Mouse (Mus musculus): Measurements from ENCODE around the gene Ctnnb1. TPM values are rescaled to one million over a fixed set of nuclear protein-coding genes. Genes with fewer than 3 reads are reported as not detected.

Ctnnb1 gene
- total RNA-seq, 2 experiments from 2014 or later: 213 to 241 TPM

DNA sequence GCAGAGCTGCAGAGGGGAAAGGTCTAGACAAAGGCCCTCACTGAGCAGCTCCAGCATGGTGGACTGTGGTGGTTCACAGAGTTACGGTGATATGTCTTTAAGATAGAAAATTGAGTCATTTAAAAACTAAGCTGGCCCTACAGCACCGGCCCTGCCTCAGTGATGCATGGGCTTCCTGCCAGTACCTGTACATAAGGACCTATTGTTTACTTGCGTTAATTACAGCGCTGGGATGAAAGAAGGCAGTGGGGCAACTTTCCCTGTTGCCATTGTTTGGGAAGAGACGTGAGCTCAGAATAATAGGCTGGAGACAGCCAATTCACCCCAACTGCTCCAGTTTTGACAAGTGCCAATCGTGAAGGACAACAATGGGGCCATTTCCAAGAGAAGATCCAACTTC lies 3.4 kb downstream of the Ctnnb1 start:
- H3K27ac ChIP-seq: no peak overlapping the region
- no peak for DNase-seq
- no peak overlapping the region for H3K4me3 ChIP-seq
- intact Hi-C loops (cut with DNase I): loop anchor here (2.0 to 5.0 kb wide), 2 partner anchors 80 to 154 kb away; no protein-coding TSS in a partner anchor
- TF ChIP-seq CTCF (IDR thresholded peaks at IDR 0.05): no peak

DNA sequence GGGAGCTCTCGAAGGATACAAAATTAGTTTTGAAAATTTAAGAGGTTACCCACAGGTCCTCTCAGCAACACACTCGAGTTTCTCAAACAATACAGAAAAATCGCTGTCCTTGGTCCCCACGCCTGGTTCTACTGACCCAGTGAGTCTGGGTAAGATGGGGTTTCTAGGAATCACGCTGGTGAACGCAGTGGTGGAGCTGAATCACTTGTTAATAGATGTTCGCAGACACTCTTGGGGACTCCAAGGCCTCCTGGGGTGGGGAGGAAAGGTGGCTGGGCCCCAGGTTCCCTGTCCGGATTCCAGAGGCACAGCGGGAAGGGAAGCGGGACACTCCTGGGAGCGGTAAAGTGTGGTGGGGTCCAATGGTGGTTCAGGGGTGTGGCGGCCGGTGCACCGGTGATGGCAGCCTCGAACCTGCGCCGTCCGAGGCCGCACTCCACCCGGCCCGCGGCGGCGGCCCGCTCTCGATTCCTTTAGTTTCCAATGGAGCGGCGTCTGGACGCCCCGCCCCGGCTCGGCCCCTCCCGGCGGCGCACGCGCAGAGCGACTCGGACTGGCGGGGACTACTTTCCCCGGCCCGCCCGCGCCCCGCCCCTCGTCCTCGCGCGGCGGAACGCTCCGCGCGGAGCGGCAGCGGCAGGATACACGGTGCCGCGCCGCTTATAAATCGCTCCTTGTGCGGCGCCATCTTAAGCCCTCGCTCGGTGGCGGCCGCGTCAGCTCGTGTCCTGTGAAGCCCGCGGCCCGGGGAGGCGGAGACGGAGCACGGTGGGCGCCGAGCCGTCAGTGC lies 4.0 kb downstream of the Ctnnb1 start:
- no peak for TF ChIP-seq CTCF (IDR thresholded peaks at IDR 0.05)
- peak overlapping the region; percentile 92 for H3K27ac ChIP-seq
- intact Hi-C loops (cut with DNase I): loop anchor here (2.0 to 5.0 kb wide), 2 partner anchors 81 to 154 kb away; no protein-coding TSS in a partner anchor
- peak overlapping the region; percentile 88 for H3K4me3 ChIP-seq
- DNase-seq: peak; percentile 99

DNA sequence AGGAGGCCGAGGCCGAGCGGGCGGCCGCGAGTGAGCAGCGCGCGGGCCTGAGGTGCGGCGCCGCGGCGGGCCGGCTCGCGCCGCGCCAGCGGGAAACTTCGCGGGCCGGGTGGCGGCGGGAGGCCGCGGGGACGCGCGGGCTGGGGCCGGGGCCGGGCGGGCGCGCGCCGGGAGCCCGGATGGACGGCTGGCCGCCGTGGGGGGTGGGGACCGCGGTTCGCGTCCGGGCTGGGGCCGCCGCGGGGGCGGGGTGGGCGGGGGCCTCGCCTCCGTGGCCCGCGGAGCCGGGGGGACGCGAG lies 4.5 kb downstream of the Ctnnb1 start:
- peak overlapping the region; percentile 88 for H3K4me3 ChIP-seq
- DNase-seq: no peak
- intact Hi-C loops (cut with DNase I): loop anchor here (2.0 to 5.0 kb wide), 2 partner anchors 81 to 155 kb away; no protein-coding TSS in a partner anchor
- TF ChIP-seq CTCF (IDR thresholded peaks at IDR 0.05): no peak
- peak overlapping the region; percentile 92 for H3K27ac ChIP-seq

DNA sequence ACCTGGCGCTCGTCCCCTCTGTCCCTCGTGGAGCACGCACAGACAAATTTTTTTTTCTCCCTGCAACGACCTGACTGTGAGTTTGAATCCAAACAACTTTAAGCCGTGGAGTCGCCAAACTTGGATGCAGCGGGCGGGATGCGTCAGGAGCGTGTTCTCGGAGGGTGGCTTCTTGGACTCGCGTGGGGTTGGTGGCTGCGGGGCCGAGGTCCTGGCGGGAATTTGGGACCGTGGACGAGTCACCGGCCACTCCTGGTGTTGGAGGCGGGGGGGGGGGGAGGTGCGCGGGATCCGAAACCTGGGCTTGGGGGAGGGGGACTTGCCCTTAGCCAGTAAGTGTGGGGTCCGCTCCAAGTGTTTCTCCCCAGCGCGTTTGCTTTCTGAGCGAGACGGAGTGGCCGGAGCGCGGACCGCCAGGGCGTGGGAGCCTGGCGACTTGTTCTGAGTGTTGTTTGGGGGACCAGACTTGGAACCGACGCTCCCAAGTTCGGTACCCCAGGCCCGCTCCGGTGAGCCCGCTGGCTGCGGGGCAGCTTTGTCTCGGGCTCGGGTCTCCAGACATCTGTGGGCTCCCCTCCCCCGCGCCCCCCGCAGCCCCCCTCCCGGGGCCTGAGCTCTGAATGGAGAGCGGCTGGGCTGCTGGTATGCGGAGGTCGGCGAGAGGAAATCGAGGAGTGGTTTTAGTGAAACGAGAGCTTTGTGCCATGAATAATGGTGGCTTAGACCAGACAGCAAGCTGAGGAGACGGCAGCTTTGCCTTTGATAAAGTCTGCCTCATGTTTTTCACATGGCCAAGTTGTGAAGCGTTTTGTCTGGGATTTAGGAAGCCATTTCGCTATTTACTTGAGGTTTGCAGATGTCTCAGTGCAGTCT lies 5.1 kb downstream of the Ctnnb1 start:
- TF ChIP-seq CTCF (IDR thresholded peaks at IDR 0.05): no peak
- intact Hi-C loops (cut with DNase I): loop anchor here (2.0 to 5.0 kb wide), 2 partner anchors 82 to 155 kb away; no protein-coding TSS in a partner anchor
- peak; percentile 40 for DNase-seq
- Histone ChIP-seq H3K4me3 (peak overlapping the region; percentile 88), H3K27ac (peak overlapping the region; percentile 92)

DNA sequence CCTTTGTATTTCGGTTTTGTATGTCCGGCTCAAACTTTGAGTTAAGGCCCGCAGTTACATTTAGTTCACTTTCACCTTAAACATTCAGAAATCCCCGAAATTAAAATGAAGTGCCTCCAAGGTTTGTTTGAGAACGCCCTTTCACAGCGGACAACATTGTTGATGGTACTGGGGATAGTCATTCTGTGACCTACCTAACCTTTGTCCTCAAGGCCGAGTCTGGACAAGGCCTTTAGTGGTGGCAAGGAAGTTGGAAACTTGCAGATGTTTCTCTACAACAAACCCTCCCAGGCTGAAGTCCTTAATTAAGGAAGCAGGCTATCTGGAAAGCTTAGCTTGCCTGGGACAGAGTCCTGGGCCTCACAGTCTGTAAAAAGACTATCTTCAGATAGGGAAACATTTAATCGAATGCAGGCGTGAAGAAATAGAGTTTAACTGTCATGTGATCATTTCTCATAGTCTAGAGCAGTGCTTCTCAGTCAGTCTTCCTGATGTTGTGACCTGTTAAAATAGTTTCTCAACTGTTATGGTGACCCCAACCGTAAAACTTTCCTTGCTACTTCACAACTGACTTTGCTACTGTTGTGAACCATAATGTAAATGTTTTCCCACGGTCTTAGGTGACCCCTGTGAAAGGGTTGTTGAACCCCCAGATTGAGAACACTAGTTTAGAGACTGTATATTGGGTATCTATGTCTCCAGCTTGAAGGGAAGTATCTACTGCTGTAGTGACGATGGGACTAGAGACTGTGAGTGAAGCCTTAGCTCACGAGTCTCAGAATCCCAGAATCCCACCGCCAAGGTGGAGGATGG lies 6.0 kb downstream of the Ctnnb1 start:
- peak overlapping the region; percentile 88 for H3K4me3 ChIP-seq
- intact Hi-C loops (cut with DNase I): loop anchor here (5.0 kb wide), 2 partner anchors 83 to 333 kb away; no protein-coding TSS in a partner anchor

DNA sequence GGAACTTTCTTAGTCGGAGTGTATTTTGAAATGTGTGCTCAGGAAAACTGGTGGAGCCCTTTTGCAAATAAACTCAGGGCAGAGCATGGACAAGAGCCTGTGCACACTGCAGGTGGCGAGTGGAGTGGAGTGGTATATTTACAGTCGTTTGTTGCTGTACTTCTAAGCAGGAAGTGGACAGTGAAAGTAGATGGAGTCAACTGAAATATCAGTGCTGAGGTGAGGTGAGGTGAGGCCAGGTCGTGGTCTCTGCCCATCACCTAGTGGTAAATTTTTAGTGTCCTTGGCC lies 6.6 kb downstream of the Ctnnb1 start:
- intact Hi-C loops (cut with DNase I): loop anchor here (5.0 kb wide), 1 partner anchor 333 kb away; no protein-coding TSS in a partner anchor
- TF ChIP-seq CTCF (IDR thresholded peaks at IDR 0.05): no peak
- H3K4me3 ChIP-seq: peak overlapping the region; percentile 88
- H3K27ac ChIP-seq: peak overlapping the region; percentile 92
- DNase-seq: no peak

More for the DNA sequence above, 6.0 kb downstream of the Ctnnb1 start:
- DNase-seq: no peak
- TF ChIP-seq CTCF (IDR thresholded peaks at IDR 0.05): no peak
- peak overlapping the region; percentile 92 for H3K27ac ChIP-seq

DNA sequence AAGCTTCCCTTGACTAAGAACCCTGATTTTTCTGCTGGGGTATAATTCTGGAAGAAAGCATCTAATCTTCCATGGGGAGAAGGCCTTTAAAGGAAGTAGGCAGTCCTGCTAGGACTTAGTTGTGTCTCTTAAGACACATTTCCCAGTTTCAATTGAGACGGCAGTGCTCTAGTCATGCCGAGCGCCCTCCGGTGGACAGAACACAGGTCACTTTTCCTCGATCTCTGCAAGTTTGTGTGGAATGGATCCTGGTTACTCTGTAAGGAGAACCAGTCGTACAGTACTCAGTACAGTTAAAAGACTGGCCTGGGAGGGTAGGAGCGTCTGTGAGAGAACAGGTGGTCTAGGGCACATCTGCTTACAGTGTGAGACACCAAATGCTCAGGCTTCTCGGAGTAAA lies 7.3 kb downstream of the Ctnnb1 start:
- H3K4me3 ChIP-seq: peak overlapping the region; percentile 88
- peak; percentile 59 for DNase-seq
- TF ChIP-seq CTCF (IDR thresholded peaks at IDR 0.05): peak; percentile 73
- intact Hi-C loops (cut with DNase I): loop anchor here (5.0 kb wide), 1 partner anchor 334 kb away; no protein-coding TSS in a partner anchor
- peak overlapping the region; percentile 92 for H3K27ac ChIP-seq

DNA sequence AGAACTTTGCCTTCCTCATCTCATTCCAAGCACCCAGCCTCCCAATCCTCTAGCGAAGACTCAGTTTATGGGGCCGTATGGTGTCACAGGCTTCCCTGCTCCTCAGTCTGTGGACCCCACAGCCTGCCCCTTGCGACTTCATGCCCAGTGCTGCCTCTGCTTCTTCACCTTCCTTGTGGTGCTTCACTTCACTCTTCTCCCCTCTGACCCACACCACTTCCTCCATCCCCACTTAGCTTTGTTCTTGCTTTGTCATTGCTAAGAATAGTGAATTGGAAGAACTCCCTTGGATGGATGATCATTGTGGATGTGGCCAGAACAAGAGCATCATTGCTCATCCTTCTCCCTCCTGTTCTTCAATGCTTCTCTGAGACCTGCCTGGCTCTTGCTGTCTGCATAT lies 11.8 kb downstream of the Ctnnb1 start:
- no peak for TF ChIP-seq CTCF (IDR thresholded peaks at IDR 0.05)
- Histone ChIP-seq H3K27ac (no peak overlapping the region), H3K4me3 (peak overlapping the region; percentile 31)
- intact Hi-C loops (cut with DNase I): no loop called here
- no peak for DNase-seq

DNA sequence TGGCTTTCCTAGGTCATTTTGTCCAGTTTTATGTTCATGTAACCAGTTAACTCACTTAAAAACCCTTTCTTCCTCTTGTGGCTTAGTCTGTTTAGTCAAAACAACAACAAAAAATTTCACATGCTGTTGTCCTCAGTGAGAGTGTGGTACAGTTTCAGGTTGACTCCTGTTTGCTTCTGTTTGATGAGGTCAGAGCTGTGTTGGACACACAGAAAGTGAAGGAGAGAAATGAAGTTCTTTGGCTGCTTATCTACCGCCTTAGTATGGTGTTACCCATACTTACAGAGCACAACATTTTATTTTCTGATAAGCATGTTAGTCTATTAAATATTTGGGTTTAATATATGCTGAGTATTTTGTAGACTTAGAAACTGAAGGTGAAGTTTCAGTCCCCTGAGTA lies 14.7 kb downstream of the Ctnnb1 start:
- intact Hi-C loops (cut with DNase I): no loop called here
- H3K4me3 ChIP-seq: no peak overlapping the region; the same call in 1 of the 2 replicates
- no peak for DNase-seq
- TF ChIP-seq CTCF (IDR thresholded peaks at IDR 0.05): no peak
- H3K27ac ChIP-seq: peak overlapping the region; percentile 21; the same call in 1 of the 2 replicates

DNA sequence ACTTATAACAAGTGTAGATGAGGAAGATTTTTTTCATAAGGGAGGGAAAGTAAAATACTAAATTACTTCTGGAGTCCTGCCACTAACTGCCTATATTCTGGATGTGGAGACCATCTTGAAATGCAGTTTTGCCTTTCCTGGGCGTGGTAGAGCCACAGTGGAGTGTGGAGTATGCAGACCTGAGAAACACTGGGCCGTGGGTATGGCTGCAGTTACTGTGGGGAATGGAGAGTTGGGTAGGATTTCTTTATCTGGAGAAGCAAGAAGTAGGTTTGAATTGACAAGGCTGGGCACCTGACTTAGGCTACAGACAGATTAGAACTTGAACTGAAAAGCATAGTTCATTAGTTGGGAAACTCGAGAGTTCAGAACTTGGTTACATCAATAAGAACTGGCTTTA lies 15.2 kb downstream of the Ctnnb1 start:
- Histone ChIP-seq H3K4me3 (no peak overlapping the region), H3K27ac (no peak overlapping the region)
- intact Hi-C loops (cut with DNase I): no loop called here
- no peak for DNase-seq
- TF ChIP-seq CTCF (IDR thresholded peaks at IDR 0.05): no peak

DNA sequence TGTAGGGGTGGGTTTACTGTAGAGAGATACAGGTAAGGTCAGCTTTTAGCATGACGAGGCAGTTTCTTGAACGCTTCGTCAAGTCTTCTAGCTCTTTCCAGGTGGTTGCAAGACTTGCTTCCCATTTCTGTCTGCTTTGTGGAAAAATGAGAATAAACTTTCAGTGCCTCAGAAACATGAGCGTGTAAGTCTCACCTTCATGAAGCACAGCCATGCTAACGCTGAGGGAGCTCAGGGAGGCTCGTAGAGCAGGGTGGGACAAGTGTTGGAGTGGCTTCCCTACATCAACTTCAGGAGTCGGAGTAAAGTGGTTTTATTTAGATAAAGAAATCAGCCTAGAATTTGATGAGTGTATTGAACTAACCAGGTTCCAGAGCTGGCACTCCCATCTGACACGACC lies 17.1 kb downstream of the Ctnnb1 start:
- H3K27ac ChIP-seq: no peak overlapping the region
- TF ChIP-seq CTCF (IDR thresholded peaks at IDR 0.05): no peak
- peak overlapping the region; percentile 7; the same call in 1 of the 2 replicates for H3K4me3 ChIP-seq
- intact Hi-C loops (cut with DNase I): no loop called here
- DNase-seq: no peak

DNA sequence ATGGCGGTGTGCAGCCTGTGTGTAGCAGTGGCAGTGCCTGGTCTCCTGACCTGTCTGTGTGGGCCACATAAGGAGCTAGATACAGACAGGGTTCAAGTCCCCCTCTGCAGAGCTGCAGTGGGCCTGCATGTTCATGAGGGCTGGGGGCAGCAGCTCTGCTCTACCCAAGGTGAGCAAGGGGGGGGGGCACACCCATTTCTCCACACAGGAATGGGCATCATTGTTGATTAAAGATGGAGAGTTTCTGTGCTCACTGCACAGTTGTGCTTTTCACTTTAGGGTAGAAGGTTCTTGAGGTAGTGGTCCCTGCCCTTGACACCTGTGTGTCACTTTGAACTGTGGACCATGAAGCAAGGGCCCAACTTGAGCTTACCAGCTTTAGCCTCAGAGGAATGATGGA lies 19.8 kb downstream of the Ctnnb1 start:
- DNase-seq: no peak
- no peak for TF ChIP-seq CTCF (IDR thresholded peaks at IDR 0.05)
- Histone ChIP-seq H3K27ac (no peak overlapping the region), H3K4me3 (no peak overlapping the region)
- intact Hi-C loops (cut with DNase I): no loop called here

All from gastrocnemius, adult 2 months (tissue).